Mouse (Mus musculus) urinary bladder, postnatal 36 days (tissue): ENCODE results near the gene Car9.

Source experiments
- DNase-seq, 2 experiments: peaks; one replicate each; pipeline ENCODE4 v3.0.0; 2022; ENCODE audit warnings: low spot score in 2 of 2, mixed read lengths in 1 of 2

Car9 gene

GRCm38 (mm10) chr4:43493846-43494240 lies 12.9 kb upstream of the Car9 start:
- no peak for DNase-seq

- DNase-seq, result no peak
Observed at GRCm38 (mm10) chr4:43496587-43496986, 10.2 kb upstream of the Car9 start.

GRCm38 (mm10) chr4:43497405-43497804 lies 9.4 kb upstream of the Car9 start:
- DNase-seq, result no peak

- no peak for DNase-seq
Observed at GRCm38 (mm10) chr4:43497946-43498345, 8.8 kb upstream of the Car9 start.

GRCm38 (mm10) chr4:43498983-43499382 lies 7.8 kb upstream of the Car9 start:
- DNase-seq, result no peak

GRCm38 (mm10) chr4:43499407-43500333 lies 7.1 kb upstream of the Car9 start, which contains the start of gene Arhgef39:
Gene Arhgef39, minus strand, starts transcription at chr4:43499695.
- DNase-seq, result peak; percentile 73 to 77

- DNase-seq, result no peak
Observed at GRCm38 (mm10) chr4:43503041-43503440, 3.7 kb upstream of the Car9 start.

GRCm38 (mm10) chr4:43503506-43503905 lies 3.3 kb upstream of the Car9 start:
- no peak for DNase-seq

GRCm38 (mm10) chr4:43504269-43504668 lies 2.5 kb upstream of the Car9 start:
- no peak for DNase-seq

- DNase-seq, result no peak
Observed at GRCm38 (mm10) chr4:43506074-43506473, 692 bp upstream of the Car9 start.

- no peak for DNase-seq
Observed at GRCm38 (mm10) chr4:43507938-43508665, 1.3 kb downstream of the Car9 start.

GRCm38 (mm10) chr4:43508666-43508997 lies 1.9 kb downstream of the Car9 start:
- DNase-seq, result peak in 1 of 2 experiments; percentile 60

GRCm38 (mm10) chr4:43509109-43509508 lies 2.3 kb downstream of the Car9 start:
- DNase-seq, result no peak

GRCm38 (mm10) chr4:43511675-43512454 lies 5.1 kb downstream of the Car9 start:
- DNase-seq, result no peak

- DNase-seq, result no peak
Observed at GRCm38 (mm10) chr4:43512653-43513052, 5.9 kb downstream of the Car9 start.

- no peak for DNase-seq
Observed at GRCm38 (mm10) chr4:43513300-43513699, 6.5 kb downstream of the Car9 start.

GRCm38 (mm10) chr4:43513791-43514190 lies 7.0 kb downstream of the Car9 start:
- DNase-seq, result no peak

- no peak for DNase-seq
Observed at GRCm38 (mm10) chr4:43515764-43516708, 9.3 kb downstream of the Car9 start.

- no peak for DNase-seq
Observed at GRCm38 (mm10) chr4:43519551-43519950, 12.8 kb downstream of the Car9 start.

- DNase-seq, result peak; percentile 86 to 89
Observed at GRCm38 (mm10) chr4:43519956-43520355, 13.2 kb downstream of the Car9 start.

GRCm38 (mm10) chr4:43527880-43528279 lies 21.1 kb downstream of the Car9 start:
- DNase-seq, result no peak
